Mouse (Mus musculus) common myeloid progenitor, adult 5-6 weeks (primary cell): ENCODE measurements at regions not wholly inside any gene's neighbourhood (a gene's known extent, or its start where the extent isn't known, plus 50 kb on each side); places are given as distances from the start of the nearest gene placed in this dataset.

Experiments used
- ATAC-seq: replicated peaks from 2 replicates; pipeline ENCODE4 v1.8.0; 2016; ENCODE audit warnings: low read depth, mild to moderate bottlenecking, moderate TSS enrichment, inconsistent platforms; ENCODE audit not compliant: poor library complexity, severe bottlenecking

DNA sequence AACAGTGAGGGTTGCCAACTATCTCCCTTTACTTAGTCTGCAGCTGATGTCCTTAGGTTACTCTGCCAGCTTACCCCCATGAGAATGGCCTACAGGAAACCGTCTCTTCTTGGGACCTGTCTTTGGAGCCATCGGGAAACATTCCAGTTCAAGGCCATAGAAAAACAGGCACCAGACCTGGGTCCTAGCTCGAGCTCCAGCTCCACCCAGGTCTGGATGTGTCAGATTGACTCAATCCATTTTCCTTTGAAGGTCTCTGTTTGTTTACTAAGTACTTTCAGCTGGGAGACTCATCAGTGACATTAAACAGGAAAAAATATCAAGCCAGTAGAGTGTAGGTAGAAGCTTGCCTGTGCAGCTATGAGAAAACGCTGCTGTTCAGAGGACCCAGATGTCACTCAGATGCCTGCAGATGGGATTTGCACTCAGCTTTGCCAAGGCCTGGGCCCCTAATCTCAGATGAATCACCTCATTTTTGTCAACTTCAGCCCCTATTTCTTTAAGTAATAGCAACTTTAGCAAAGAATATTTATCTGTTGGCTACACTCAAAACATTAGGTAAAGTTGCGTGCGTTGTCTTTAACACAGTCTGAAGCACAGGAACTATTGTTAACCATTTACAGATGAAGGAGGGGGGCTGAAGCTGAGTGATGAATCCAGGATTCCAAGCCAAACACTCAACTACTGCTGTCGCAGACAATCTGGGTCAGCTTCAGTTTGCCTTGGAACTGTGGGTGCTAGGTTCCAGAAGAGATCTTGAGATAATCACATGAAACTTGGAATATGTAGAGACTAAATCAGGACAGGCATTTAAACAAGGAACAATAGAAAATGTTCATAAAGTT, 359.0 kb upstream of the Tnp1 start:
- ATAC-seq, result no peak

DNA sequence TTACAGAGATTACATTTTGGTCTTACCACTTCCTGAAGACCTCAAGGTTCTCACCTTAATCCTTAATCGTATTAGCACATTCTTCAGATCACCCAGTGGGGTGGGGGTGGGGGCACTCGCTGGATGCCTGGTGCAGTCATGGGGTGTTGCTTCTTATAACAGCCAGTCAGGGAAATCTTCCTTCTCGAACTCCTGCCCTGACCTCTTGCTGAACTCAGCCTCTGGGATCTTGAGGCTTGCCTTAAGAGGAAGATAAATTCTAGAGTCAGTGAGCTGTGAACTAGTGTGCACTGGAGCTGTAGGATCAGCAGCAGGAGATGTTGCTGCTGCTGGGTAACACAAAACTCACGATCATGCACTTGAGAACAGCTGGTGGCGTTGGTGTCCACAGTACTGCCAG, 352.5 kb upstream of the Tnp1 start:
- ATAC-seq, result no peak

DNA sequence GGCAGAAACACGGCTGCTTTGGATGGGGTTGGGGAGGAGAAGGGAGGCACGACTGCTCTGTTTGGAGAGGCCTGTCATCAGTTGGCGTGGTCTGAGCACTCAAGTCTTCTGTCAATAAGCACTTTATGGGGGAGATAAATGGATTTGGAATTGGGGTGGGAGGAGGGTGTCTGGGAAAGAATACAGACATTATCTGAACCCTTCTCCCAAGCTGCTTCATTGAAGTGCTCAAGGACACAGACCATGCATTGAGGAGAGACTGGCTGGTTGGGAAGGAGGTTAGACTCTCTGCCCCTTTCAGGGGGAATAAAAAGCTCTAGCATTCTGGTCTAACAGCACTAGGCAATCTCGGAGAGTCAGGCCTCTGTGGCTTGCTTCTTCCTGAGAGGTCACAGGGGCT, 350.1 kb upstream of the Tnp1 start:
- no peak for ATAC-seq

DNA sequence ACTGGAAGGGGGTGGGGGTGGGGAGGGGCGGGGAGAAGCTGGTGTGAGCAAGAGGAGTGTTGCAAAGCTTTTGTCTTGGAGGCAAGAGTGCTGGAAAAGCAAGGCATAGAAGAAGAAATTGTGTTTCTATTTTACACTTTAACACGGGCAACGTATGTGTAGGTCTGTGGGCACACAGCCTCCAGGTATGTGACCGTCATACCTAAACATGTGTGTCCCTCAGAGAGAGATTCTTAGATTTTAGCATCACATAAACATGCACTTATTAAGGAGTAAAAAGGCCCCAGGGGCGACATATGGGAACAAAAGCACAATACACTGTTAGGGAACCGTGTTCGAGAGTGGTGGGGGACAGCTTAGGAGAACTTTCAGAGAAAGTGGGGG, 348.6 kb upstream of the Tnp1 start:
- no peak for ATAC-seq

DNA sequence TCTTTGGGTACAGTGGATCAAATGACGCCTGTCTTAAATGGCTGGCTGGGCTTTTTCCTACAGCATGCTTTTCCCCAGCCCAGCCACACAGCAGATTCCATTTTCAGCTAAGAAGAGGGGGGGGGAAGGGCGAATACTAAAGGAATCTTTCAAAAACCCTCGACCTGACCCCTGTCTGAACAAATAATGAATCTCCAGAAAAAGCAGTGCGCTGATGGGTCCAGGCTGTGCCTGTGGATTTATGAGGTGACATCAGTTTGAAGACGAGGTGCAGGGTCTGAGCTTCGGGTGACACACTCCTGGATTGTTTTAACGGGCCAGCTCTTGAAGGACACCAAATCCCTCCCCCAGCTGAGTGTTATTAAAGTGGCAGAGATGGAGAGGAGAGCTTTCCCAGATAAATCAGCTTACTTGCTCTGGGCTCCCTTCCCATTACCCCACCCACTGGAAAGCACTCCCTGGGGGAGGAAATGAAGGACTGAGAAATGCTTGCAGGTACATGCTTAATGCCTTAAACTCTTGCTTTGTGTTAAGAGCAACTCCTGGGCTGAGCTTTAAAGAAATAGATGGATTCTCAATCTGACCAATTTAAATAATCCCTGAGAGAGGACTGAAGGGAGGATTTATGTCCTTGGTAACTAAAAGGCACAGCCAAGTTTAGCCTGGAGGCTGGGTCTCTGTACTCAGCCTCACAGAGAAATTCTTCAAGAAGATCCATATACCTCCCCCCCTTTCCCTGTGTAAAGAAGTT, 348.0 kb upstream of the Tnp1 start:
- ATAC-seq, result no peak

DNA sequence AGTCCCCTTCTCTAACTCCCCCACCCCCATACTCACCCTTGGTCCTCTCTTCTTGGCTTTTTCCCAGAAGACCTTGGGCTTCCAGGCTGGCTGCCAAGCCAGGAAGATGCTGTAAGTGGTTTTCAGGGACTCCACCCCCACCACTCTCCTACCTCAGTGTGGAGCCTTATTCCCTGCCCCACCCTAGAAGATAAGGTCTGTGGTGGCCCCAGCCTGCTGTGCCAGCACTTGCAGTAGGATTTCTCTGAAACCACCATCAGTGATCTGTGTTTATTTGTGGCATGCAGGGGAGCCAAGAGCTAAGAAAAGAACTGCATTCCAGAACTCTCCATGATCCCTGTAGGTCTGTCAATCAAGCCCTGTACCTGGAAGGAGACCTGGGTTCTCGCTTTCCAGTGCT, 346.4 kb upstream of the Tnp1 start:
- no peak for ATAC-seq

DNA sequence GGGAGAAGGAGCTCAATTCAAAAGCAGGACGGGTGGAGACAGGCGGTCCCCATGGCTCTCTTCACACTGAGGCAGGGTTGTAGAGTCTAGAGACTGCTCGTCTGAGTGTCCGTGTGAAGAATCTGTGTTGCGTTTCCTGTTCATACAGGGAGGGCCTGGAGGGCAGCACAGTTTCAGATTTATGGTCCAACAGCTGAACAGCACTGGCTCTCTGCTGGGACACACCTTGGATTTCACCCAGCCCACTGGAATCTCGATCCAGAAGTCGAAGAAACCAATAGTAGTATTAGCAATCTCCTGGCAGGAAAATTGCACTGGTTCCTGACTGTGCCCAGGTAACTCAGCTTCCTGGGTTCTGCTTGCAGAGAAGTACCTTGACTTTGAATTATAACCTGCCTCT, 345.6 kb upstream of the Tnp1 start:
- ATAC-seq, result no peak

DNA sequence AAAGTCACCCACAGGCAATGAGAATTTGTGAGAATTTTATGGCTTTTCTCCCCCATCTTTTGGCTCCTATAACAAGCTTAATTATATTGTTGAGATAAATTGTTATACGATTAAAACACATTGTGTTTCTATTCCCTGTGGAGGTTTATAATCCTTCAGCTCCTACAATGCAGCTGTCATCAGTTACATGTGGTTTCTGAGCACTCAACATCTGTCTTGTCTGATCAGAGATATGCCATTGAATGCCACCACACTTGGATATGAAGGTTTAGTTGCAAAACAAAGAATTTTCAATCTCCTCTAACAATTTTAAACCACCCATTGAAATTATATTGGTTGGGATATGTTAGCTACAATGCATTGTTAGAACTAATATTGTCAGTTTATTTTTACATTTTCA, 338.7 kb upstream of the Tnp1 start:
- no peak for ATAC-seq

DNA sequence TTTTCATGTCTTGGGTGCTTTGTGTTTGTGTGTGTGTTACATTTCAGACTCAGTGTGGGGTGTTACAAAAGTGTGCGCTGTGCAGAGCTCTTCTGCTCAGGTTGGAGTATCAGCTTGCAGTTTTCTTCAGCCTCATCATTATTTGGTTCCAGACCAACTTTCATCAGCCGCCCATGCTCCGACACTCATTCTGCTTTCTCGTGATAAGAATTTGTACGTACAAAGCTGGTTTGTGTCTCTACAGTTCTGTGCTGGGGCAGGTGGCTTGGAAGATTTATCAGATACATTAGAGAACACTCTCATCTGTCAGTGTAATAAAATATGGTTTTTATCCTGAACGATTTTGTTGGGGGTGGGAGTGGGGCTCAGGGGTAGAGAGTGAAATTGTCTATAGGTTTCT, 332.8 kb upstream of the Tnp1 start:
- no peak for ATAC-seq

DNA sequence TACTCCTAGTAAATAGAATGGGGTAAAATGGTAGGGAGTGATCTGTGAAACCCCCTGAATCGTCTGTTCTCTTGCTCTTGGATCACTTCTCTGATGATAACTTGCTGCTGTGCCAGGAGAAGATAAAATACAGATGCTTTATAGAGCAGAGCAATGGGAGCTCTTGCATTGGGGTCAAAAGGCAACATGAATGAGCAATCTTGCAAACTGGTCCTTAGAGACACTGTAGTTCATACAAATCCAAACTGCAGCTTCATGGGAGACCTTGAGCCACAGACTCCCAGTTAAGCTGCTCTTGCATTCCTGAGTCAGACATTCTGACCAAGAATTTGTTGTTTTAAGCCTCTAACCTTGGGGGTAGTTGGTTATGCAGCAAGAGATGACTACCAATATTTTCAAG, 328.9 kb upstream of the Tnp1 start:
- no peak for ATAC-seq

DNA sequence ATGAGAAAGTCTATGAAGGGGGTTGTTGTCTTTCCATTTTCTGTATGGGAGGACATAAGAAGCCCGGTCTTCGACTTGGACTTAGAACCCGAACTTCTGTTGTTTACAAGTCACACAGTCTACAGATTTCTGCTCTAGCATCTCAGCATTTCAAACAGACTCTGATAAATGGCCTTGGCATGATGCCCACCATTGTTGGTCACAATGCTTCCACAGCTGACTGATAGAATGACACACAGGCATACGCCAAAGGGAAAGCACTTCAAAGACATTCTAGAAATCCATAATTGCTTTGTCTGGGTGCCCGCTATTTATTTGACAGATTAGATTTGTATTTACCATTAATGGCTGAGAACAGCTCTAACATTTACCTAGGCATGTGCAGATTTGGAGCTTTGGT, 326.2 kb upstream of the Tnp1 start:
- no peak for ATAC-seq

DNA sequence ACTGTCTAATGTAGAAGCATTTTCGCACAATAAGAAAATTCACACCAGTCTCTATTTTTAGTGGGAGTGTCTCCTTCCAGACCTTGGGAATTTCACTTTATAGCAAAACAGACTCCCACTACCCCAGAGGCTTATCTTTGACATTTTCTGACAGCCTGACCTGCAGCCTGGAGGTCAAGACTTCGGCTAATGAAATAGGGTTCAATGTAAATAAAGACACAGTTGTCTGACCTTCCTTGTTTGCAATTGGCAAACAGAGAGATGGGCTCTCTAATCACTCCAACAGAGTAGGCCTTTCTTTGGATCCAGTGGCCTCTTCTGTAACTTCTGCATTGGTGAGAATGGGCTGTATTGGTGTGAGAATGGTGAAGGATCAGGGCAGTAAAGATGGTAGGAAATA, 321.7 kb upstream of the Tnp1 start:
- ATAC-seq, result no peak

DNA sequence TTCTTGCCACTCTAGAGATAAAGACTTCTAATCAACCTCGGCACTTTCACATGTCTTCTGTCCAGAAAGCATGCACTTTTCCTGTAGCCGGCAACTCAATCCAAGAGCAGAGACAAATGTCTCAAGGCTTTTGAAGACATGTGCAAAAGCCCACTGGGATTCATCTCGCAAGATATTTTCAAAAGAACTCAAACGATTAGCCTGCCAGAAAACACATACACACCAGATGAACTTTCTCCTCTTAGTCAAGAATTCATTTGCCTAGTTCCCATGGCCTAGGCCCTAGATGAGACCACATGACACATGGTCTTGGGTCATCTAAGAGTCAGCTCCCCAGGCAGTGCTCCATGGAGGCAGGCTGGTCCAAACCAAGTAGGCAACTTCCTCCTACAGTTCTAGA, 293.8 kb upstream of the Tnp1 start:
- ATAC-seq, result no peak

DNA sequence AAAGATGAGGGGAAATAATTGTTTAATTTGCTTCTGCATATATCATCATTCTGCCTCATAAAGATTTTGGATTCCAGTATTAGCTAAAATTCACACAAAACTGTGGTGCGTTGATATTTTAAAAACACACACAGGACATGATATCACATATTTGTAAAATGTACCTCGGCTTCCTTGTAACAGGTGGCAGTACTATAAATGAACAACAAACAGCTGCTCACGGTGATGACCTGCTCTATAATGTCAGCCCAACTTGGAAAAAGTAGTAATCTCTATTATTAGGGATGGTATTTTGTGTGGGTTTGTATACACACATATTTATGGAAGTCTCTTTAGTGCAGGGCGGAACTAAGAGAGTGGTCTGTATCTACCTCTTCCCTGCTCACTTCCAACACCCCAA, 292.7 kb upstream of the Tnp1 start:
- ATAC-seq, result no peak

DNA sequence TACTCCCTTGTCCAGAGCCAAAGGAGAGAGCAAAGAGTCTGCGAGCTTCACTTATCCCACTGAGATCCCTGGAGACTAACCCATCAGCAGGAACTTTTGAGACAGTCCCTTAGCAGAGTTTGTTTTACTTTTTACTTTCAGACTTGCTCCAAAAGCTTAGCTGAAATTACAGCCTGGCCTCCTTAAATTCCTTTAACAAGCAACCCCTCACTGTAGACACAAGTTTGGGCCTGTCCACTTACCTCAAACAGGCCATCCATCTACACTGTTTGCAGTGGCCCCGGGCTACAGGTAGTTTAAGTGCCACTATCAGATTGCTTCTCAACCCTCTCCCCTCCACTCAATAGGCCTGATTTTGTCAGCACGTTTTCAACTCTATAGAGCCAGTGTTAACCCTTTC, 291.5 kb upstream of the Tnp1 start:
- no peak for ATAC-seq

DNA sequence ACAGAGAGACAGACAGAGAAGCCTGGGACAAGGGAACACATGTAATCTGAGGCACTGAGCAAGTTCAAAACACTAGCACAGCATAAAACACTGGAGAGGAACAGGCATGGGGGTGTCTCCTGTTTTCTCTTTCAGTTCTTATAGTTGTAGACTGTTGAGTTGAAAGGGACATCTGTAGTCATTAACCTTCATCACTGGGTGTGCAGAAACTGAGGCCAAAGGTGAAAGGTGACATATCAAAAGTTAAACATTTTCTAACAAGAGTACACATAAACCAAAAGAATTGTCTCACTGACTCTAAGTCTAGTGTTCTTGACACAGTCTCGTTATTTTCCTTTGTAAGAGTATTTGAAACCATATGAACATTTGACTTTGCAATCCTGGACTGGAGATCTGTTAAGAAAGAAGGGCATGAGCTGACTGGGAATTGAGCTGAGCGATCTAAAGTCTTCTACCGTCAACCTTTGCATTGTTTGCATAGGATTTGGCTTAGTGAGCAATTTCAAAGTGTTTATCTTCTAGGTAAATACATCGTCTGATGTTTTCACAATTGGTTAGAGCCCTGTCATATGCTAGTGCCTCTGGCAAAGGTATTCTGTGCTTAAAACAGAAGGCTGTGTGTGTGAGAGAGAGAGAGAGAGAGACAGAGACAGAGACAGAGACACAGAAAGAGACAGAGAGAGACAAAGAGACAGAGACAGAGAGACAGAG, 284.4 kb upstream of the Tnp1 start:
- no peak for ATAC-seq

DNA sequence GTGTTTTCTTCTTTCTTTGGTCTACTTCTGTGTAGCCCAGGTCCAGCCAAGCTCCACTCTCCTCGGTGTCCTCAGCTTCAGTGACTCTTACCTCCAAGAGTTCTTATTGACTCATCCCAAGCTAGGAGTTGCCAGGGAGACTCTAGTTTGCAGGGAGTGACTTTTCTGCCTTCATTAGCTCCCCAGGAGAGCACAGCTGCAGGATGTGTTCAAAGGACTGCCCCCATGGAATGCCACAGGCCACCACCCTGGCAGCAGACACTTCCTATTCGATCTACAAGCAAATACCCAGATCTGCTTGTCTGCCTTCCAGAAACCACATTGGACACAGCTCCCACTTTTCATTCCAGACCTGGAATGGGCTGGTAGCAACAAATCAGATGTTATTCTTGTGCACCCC, 269.6 kb upstream of the Tnp1 start:
- no peak for ATAC-seq

DNA sequence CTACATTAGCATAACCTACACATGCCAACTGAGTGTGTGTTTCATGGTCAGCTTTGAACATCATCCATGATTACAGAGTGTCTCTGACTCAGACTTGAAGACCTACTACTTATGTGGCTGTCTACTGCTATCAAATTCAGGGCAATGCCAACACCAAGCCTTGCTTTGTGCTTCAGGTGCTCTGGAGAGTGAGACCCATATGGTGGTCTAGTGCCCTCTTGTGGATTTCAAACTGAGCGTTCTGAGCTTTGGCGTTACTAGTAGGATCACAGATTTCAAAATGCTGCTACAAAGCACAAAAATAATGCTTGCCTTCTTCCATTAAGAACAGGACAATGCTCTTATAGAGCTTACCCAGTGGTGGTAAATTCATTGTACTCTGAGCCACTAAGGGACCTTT, 258.8 kb upstream of the Tnp1 start:
- no peak for ATAC-seq

DNA sequence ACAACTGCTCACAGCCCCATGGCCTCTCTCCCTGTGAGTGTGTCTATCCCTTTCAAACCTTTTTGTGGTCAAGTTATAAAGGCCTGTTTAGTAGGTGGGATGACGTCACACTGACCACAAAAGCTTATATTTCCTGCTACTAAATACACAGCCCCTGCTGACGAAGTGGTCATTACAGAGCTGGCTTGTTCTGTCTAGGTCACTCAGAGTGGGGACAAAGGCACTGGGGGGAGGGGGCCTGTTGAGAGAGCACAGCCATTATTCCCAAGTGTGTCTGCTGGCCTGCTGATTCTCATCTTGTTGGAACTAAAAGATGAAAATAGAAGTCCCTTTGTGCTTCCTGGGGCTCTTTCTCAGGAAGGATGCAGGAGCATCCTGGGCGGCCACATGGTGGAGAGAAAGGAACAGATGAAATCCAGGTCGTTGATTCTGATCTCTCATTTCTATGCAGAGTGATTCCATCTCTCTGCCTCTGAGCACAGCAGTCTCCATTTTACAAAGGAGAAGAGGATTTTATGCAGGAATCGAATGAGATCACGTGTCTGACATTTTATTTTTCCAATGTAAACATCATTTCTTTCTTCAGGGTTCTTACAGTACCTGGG, 255.2 kb upstream of the Tnp1 start:
- ATAC-seq, result no peak

DNA sequence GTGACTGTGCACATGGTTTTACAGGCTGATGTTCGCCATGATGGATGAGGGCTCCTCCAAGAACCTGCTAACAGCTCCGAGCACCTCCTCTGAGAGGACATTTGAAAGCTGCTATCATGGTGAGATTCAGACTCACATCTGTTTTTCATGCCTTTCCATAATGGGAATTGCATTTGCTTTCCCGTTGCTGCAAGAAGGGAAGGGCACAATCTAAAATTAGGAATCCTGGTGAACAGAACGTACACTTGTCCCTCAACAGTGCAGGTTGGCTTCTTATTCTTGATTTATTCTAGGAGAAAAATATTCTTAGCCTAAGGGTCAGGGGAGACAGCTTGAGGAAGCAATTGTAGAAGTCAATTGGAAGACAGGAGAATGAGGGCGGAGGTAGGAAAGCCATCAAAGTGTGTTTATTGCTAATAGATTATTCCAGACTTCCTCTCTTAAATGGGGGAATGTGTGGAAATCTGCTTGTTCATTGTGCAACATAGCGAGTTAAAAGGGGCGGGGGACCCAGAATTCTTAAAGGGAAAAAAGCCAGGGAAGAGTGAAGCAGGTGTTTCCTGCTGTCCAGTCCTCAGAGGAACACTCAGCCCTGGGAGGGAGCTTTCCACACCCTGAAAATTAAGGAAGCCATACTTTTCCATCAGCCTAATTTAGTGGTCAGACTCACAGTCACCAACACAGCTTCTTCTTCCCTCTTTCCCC, 253.5 kb upstream of the Tnp1 start:
- no peak for ATAC-seq
